Comparison of ENCODE assay signal across 7 mouse cellular contexts in genomic region chr1:4571299-4572202, GRCm38 (mm10).
DNase-seq lines count a peak whose midpoint lies in the region; ATAC-seq and TF ChIP-seq lines count a peak whose summit lies in the region.

No protein-coding gene starts in this region.

- TF ChIP-seq POLR2A in brain, embryonic 14.5 days (IDR thresholded peaks at IDR 0.05; ENCODE audit: borderline replicate concordance, extremely low read depth, insufficient read depth, insufficient read length, poor library complexity, severe bottlenecking), result peak; percentile 81
- TF ChIP-seq POLR2A in heart, adult 2 months (IDR thresholded peaks at IDR 0.05; ENCODE audit: insufficient read depth, low read depth, low read length), result 0 out of 2 replicates have a peak, but pooled peaks have one; percentile 39
- TF ChIP-seq POLR2A in kidney, adult 2 months (IDR thresholded peaks at IDR 0.05; ENCODE audit: low read depth, low read length), result no peak

- intact Hi-C loops in heart, adult 2 months (cut with DNase I), result loop anchor here (1.0 to 10.0 kb wide), 5 partner anchors 27 to 193 kb away; no protein-coding TSS in a partner anchor

- WGBS in embryonic facial prominence, embryonic 11.5 days, result under 1% methylated on average over 57 of the region's 58 CpGs
- 1% methylated on average over 58 of the region's 58 CpGs for WGBS in heart, adult 2 months
- WGBS in kidney, adult 2 months, result 1% methylated on average over 58 of the region's 58 CpGs
- WGBS in limb, embryonic 11.5 days, result under 1% methylated on average over 56 of the region's 58 CpGs
- WGBS in midbrain, embryonic 12.5 days, result under 1% methylated on average over 51 of the region's 58 CpGs
- WGBS in stomach, embryonic 15.5 days, result 1% methylated on average over 52 of the region's 58 CpGs

- peak; percentile 89 for DNase-seq in brain, embryonic 14.5 days (ENCODE audit: low read depth)
- DNase-seq in embryonic facial prominence, embryonic 11.5 days (ENCODE audit: low spot score), result peak; percentile 79
- peak; percentile 85 to 90 for DNase-seq in heart, adult 2 months
- peak; percentile 88 for DNase-seq in kidney, adult 2 months
- peak; percentile 87 for DNase-seq in limb, embryonic 11.5 days (ENCODE audit: low spot score)

- TF ChIP-seq CTCF in brain, embryonic 14.5 days (IDR thresholded peaks at IDR 0.05; ENCODE audit: borderline replicate concordance, extremely low read depth, insufficient read depth, insufficient read length), result 0 out of 2 replicates have a peak, but pooled peaks have one; percentile 8
- peak; percentile 62 for TF ChIP-seq CTCF in heart, adult 2 months (IDR thresholded peaks at IDR 0.05)
- 0 out of 2 replicates have a peak, but pooled peaks have one; percentile 9 for TF ChIP-seq CTCF in kidney, adult 2 months (conservative IDR thresholded peaks at IDR 0.05; ENCODE audit: insufficient read depth, insufficient read length, low read depth, low read length)

- H3K9ac ChIP-seq in embryonic facial prominence, embryonic 11.5 days (replicated peaks; ENCODE audit: low read length), result peak overlapping the region; percentile 72
- peak overlapping the region; percentile 43 for H3K9ac ChIP-seq in heart, adult 2 months (ENCODE audit: low read depth, low read length)
- peak overlapping the region; percentile 84 for H3K9ac ChIP-seq in limb, embryonic 11.5 days (ENCODE audit: low read length)
- peak overlapping the region; percentile 81 for H3K9ac ChIP-seq in midbrain, embryonic 12.5 days (replicated peaks)
- peak overlapping the region; percentile 29; the same call in 1 of the 2 replicates for H3K9ac ChIP-seq in stomach, embryonic 15.5 days

- no peaks in the 10 kb centered on the region; the same call in 1 of the 2 replicates for H3K9me3 ChIP-seq in embryonic facial prominence, embryonic 11.5 days (replicated peaks; ENCODE audit: control insufficient read depth, low read length)
- no peaks in the 10 kb centered on the region; the same call in 1 of the 2 replicates for H3K9me3 ChIP-seq in limb, embryonic 11.5 days (ENCODE audit: control insufficient read depth, low read length)
- H3K9me3 ChIP-seq in midbrain, embryonic 12.5 days, result no peaks in the 10 kb centered on the region
- no peaks in the 10 kb centered on the region for H3K9me3 ChIP-seq in stomach, embryonic 15.5 days

- no peaks in the 10 kb centered on the region for H3K27me3 ChIP-seq in embryonic facial prominence, embryonic 11.5 days (ENCODE audit: control insufficient read depth, insufficient read depth, low read length)
- H3K27me3 ChIP-seq in heart, adult 2 months (ENCODE audit: control insufficient read depth, insufficient read depth, low read length), result no peaks in the 10 kb centered on the region
- no peaks in the 10 kb centered on the region for H3K27me3 ChIP-seq in kidney, adult 2 months (replicated peaks; ENCODE audit: control insufficient read depth, insufficient read depth, low read length)
- no peaks in the 10 kb centered on the region for H3K27me3 ChIP-seq in limb, embryonic 11.5 days (ENCODE audit: control insufficient read depth, insufficient read depth, low read length)
- H3K27me3 ChIP-seq in midbrain, embryonic 12.5 days, result no peaks in the 10 kb centered on the region
- no peaks in the 10 kb centered on the region for H3K27me3 ChIP-seq in stomach, embryonic 15.5 days (replicated peaks)

- ATAC-seq in embryonic facial prominence, embryonic 11.5 days (replicated peaks; ENCODE audit: insufficient number of reproducible peaks, low FRiP score, low TSS enrichment, low read depth), result peak; percentile 96
- peak; percentile 94 for ATAC-seq in limb, embryonic 11.5 days (ENCODE audit: insufficient number of reproducible peaks, low FRiP score, low TSS enrichment, low read depth)
- ATAC-seq in midbrain, embryonic 12.5 days (ENCODE audit: low FRiP score, low read depth), result peak; percentile 98
- peak; percentile 95 for ATAC-seq in stomach, embryonic 15.5 days (ENCODE audit: insufficient read depth, low FRiP score, low read depth)

- no peaks in the 10 kb centered on the region for H3K4me1 ChIP-seq in embryonic facial prominence, embryonic 11.5 days (ENCODE audit: control insufficient read depth, insufficient read depth, low read length)
- peaks cover 5% of the 10 kb centered on the region for H3K4me1 ChIP-seq in heart, adult 2 months (ENCODE audit: control insufficient read depth, insufficient read depth, low read length)
- H3K4me1 ChIP-seq in kidney, adult 2 months (ENCODE audit: control insufficient read depth, insufficient read depth, low read length), result peaks cover 2% of the 10 kb centered on the region; the same call in 1 of the 2 replicates
- no peaks in the 10 kb centered on the region for H3K4me1 ChIP-seq in limb, embryonic 11.5 days (ENCODE audit: control insufficient read depth, insufficient read depth, low read length)
- H3K4me1 ChIP-seq in midbrain, embryonic 12.5 days, result peaks cover 2% of the 10 kb centered on the region; the same call in 1 of the 2 replicates
- H3K4me1 ChIP-seq in stomach, embryonic 15.5 days, result 0 out of 2 replicates have a peak, but pooled peaks cover 3% of the 10 kb centered on the region

- H3K4me2 ChIP-seq in embryonic facial prominence, embryonic 11.5 days (ENCODE audit: low read depth, low read length), result peak overlapping the region; percentile 75
- H3K4me2 ChIP-seq in limb, embryonic 11.5 days (ENCODE audit: low read depth, severe bottlenecking), result peak overlapping the region; percentile 48
- peak overlapping the region; percentile 75 for H3K4me2 ChIP-seq in midbrain, embryonic 12.5 days (replicated peaks)
- H3K4me2 ChIP-seq in stomach, embryonic 15.5 days, result peak overlapping the region; percentile 76

- no peak overlapping the region; the same call in 1 of the 2 replicates for H3K27ac ChIP-seq in embryonic facial prominence, embryonic 11.5 days (replicated peaks; ENCODE audit: low read depth, low read length)
- peak overlapping the region; percentile 81 for H3K27ac ChIP-seq in heart, adult 2 months
- H3K27ac ChIP-seq in kidney, adult 2 months (ENCODE audit: insufficient read depth, low read depth, low read length), result peak overlapping the region; percentile 29
- peak overlapping the region; percentile 80 for H3K27ac ChIP-seq in limb, embryonic 11.5 days (replicated peaks; ENCODE audit: low read depth, low read length)
- H3K27ac ChIP-seq in midbrain, embryonic 12.5 days (replicated peaks), result peak overlapping the region; percentile 91
- H3K27ac ChIP-seq in stomach, embryonic 15.5 days, result peak overlapping the region; percentile 70

- no peaks in the 10 kb centered on the region for H3K36me3 ChIP-seq in embryonic facial prominence, embryonic 11.5 days (replicated peaks; ENCODE audit: control insufficient read depth, insufficient read depth, low read depth, low read length)
- H3K36me3 ChIP-seq in heart, adult 2 months (ENCODE audit: control insufficient read depth, insufficient read depth, low read length), result no peaks in the 10 kb centered on the region; the same call in 1 of the 2 replicates
- H3K36me3 ChIP-seq in kidney, adult 2 months (ENCODE audit: control insufficient read depth, insufficient read depth, low read length), result no peaks in the 10 kb centered on the region
- H3K36me3 ChIP-seq in limb, embryonic 11.5 days (ENCODE audit: control insufficient read depth, insufficient read depth, low read length), result no peaks in the 10 kb centered on the region
- no peaks in the 10 kb centered on the region for H3K36me3 ChIP-seq in midbrain, embryonic 12.5 days
- no peaks in the 10 kb centered on the region for H3K36me3 ChIP-seq in stomach, embryonic 15.5 days

- TF ChIP-seq EP300 in heart, adult 2 months (IDR thresholded peaks at IDR 0.05; ENCODE audit: insufficient read depth, low read depth, low read length), result peak; percentile 63

- H3K4me3 ChIP-seq in embryonic facial prominence, embryonic 11.5 days (ENCODE audit: low read depth, low read length), result peak overlapping the region; percentile 47
- peak overlapping the region; percentile 50 for H3K4me3 ChIP-seq in heart, adult 2 months
- peak overlapping the region; percentile 50 for H3K4me3 ChIP-seq in kidney, adult 2 months (ENCODE audit: insufficient read depth, low read depth, low read length)
- H3K4me3 ChIP-seq in limb, embryonic 11.5 days (ENCODE audit: low read depth, low read length), result peak overlapping the region; percentile 40
- H3K4me3 ChIP-seq in midbrain, embryonic 12.5 days, result peak overlapping the region; percentile 57
- H3K4me3 ChIP-seq in stomach, embryonic 15.5 days (replicated peaks), result peak overlapping the region; percentile 52

- H3K79me2 ChIP-seq in heart, adult 2 months (replicated peaks; ENCODE audit: control insufficient read depth, insufficient read depth, low read length), result no peaks in the 10 kb centered on the region

Comparison
In these comparisons a context has a peak if more than half of its experiments do, and no peak if none do; other contexts are left out.
1. CTCF ChIP-seq: peak in every context shown above with its lines; median percentile 62 in heart, adult 2 months; 9 in kidney, adult 2 months; 8 in brain, embryonic 14.5 days.
2. H3K9ac ChIP-seq: peak in every context shown above with its lines; median percentile 84 in limb, embryonic 11.5 days; 81 in midbrain, embryonic 12.5 days; 72 in embryonic facial prominence, embryonic 11.5 days; 43 in heart, adult 2 months; 29 in stomach, embryonic 15.5 days.